Mouse (Mus musculus): Measurements from ENCODE around the gene Vmn1r135. TPM values are rescaled to one million over a fixed set of nuclear protein-coding genes. Genes with fewer than 3 reads are reported as not detected.

Vmn1r135 gene
- total RNA-seq (2023), result not detected

GRCm38 (mm10) chr7:21832051-21832450, at the start of gene Vmn1r135:
Gene Vmn1r135, plus strand, starts transcription at chr7:21832351.

GRCm38 (mm10) chr7:21796628-21797027, 35.5 kb upstream of the Vmn1r135 start, which contains the start of gene Gm4177:
Gene Gm4177, minus strand, starts transcription at chr7:21796728.

GRCm38 (mm10) chr7:21844167-21844566, 12.0 kb downstream of the Vmn1r135 start, which contains the start of gene Gm5725:
Gene Gm5725, minus strand, starts transcription at chr7:21844267.

Other genes starting within 250 kb of the Vmn1r135 start
- gene Vmn1r132, start 218.3 kb upstream of the Vmn1r135 start, total RNA-seq (2023), result not detected
- gene Gm4175, start 70.9 kb upstream of the Vmn1r135 start, total RNA-seq (2023), result not detected
- not detected for gene Gm4177, start 35.6 kb upstream of the Vmn1r135 start, total RNA-seq (2023)
- not detected for gene Gm5725, start 11.9 kb downstream of the Vmn1r135 start, total RNA-seq (2023)
- not detected for gene Gm5891, start 88.9 kb downstream of the Vmn1r135 start, total RNA-seq (2023)
- not detected for gene Vmn1r137, start 162.2 kb downstream of the Vmn1r135 start, total RNA-seq (2023)
- not detected for gene Vmn1r138, start 196.5 kb downstream of the Vmn1r135 start, total RNA-seq (2023)
- gene Gm6176, start 224.0 kb downstream of the Vmn1r135 start, total RNA-seq (2023), result not detected
- gene Vmn1r139, start 236.7 kb downstream of the Vmn1r135 start, total RNA-seq (2023), result not detected

Measured in CD4-positive naive resting alpha-beta T cell, adult 76 days (primary cell).